Mouse (Mus musculus) ovary, adult 18-20 months (tissue): Measurements from ENCODE around the gene Homer2.

Experiments used
- DNase-seq: peaks from one replicate; pipeline ENCODE4 v3.0.0; 2022; ENCODE audit warnings: low spot score, mixed read lengths

Homer2 gene

GRCm38 (mm10) chr7:81559231-81559980, 147.9 kb downstream of the Homer2 start:
- DNase-seq = no peak

DNA sequence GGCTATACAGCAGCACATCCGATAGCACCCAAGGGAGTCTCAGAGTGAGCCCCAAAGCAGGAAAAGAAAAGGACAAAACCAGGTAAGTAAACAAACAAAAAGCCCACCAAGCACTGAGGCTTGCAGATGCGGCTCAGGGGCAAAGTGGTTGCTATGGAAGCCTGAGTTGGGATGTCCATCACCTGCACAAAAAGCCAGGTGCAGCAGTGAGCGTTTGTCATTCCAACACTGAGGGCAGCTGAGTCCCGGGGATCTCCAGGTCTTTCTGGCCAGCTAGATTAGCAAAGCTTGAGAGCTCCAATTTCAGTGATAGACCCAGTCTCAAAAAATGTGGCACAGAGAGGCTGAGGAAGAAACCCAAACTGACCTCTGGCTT, 149.4 kb downstream of the Homer2 start:
- no peak for DNase-seq

DNA sequence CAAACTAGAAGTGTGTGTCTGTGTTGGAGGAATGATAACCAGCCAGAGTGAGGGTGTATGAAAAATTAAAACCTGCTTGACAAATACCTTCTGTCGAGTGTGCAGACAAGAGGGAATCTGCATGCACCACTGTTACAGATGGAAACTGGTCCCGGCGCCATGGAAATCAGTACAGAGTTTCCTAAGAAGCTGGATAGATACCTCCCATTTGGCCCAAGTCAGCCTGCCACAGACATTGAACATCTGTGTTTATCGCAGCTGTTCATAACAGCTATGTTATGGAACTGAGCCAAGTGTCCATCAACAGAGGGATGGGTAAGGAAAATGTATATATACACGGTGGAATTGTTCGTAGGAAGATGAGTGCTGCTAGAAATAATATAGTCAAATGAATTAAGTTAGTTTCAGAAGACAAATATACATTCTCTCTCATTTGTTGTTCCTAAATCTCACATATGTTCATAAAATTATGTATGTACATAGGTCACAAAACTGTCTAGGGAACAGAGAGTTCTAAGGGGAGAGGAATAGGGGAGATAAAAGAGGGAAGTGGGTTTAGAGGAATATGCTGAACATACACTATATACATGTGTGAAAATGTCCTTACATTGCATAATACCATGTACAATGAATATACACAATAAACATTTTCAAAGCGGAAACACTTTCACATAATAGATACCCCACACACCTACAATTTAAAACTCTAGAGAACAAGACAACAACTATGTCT, 149.9 kb downstream of the Homer2 start:
- no peak for DNase-seq

DNA sequence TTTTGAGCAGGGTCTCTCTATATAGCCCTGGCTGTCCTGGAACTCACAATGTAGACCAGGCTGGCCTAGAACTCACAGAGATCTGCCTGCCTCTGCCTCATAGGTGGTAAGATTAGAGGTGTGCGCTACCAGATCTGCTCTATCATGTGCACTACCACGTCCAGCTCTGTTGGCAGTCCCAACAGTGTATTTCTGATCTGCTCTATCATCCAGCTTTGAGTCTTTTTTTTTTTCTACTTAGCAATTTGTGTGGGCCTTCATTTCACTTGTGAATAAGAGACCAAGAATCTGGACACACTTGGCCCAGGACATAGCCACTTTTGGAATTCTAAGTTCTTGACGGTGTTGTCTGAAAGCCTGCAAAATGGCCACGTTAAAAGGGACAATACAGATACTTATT, 150.5 kb downstream of the Homer2 start:
- no peak for DNase-seq

DNA sequence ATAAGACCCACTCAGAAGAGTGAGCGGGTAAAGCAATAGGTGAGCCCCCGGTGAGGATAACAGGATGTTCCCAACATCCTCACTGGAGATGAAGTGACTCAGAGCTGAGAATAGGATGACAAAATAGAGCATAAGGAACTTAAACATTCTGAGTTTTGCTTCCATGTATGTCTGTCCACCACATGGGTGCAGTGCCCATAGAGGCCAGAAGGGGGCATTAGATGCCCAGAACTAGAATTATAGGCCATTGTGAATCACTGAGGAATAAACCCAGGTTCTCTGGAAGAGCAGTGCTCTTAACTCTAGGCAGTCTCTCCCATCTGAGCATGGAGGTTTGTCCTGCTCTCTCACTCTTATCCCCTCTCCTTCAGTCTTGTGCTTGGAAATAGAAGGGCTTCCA, 153.0 kb downstream of the Homer2 start:
- DNase-seq = no peak

- DNase-seq = no peak
Observed at GRCm38 (mm10) chr7:81553589-81553988, 153.7 kb downstream of the Homer2 start.
